Mouse (Mus musculus) stomach, embryonic 14.5 days (tissue): ENCODE measurements at regions not wholly inside any gene's neighbourhood (a gene's known extent, or its start where the extent isn't known, plus 50 kb on each side); places are given as distances from the start of the nearest gene placed in this dataset.

Experiments
- ATAC-seq: fragments of 200-750 bp; cut with Nextera tagmentation; 2 replicates; pipeline ENCODE4 v1.8.0; 2017; ENCODE audit warnings: low read depth, moderate TSS enrichment; ENCODE audit not compliant: insufficient number of reproducible peaks, insufficient read depth, low FRiP score
- H3K27ac ChIP-seq: fragments of 300-500 bp; sonication (generic); 2 replicates; pipeline ENCODE4 v1.5.1; 2014; ENCODE audit warnings: mild to moderate bottlenecking, low read length, moderate library complexity, mixed read lengths
- H3K27me3 ChIP-seq: fragments of 300-500 bp; sonication (generic); 2 replicates; pipeline ENCODE4 v1.6.1; 2014; ENCODE audit warnings: low read length, control low read depth, mixed read lengths; ENCODE audit not compliant: control insufficient read depth, insufficient read depth
- H3K36me3 ChIP-seq: fragments of 300-500 bp; sonication (generic); 2 replicates; pipeline ENCODE4 v1.6.1; 2014; ENCODE audit warnings: mild to moderate bottlenecking, control low read depth, low read length, moderate library complexity, mixed read lengths; ENCODE audit not compliant: control insufficient read depth, insufficient read depth
- H3K4me1 ChIP-seq: fragments of 300-500 bp; sonication (generic); 2 replicates; pipeline ENCODE4 v1.6.1; 2014; ENCODE audit warnings: low read length, control low read depth, mixed read lengths; ENCODE audit not compliant: control insufficient read depth, insufficient read depth
- H3K4me2 ChIP-seq: fragments of 300-500 bp; sonication (generic); replicated peaks from 2 replicates; pipeline ENCODE4 v1.6.1; 2014; ENCODE audit warnings: low read depth, low read length, control low read depth
- H3K4me3 ChIP-seq: fragments of 300-500 bp; sonication (generic); 2 replicates; pipeline ENCODE4 v1.5.1; 2014; ENCODE audit warnings: low read depth, low read length, control low read depth
- H3K9ac ChIP-seq: fragments of 300-500 bp; sonication (generic); replicated peaks from 2 replicates; pipeline ENCODE4 v1.6.1; 2014; ENCODE audit warnings: low read depth, mild to moderate bottlenecking, control low read depth, low read length, moderate library complexity, mixed read lengths
- H3K9me3 ChIP-seq: fragments of 300-500 bp; sonication (generic); 2 replicates; pipeline ENCODE4 v1.6.1; 2016; ENCODE audit warnings: low read depth, low read length, control low read depth; ENCODE audit not compliant: control insufficient read depth
- WGBS: fragments of 180-500 bp; shearing (Covaris S2); extraction: QIAGEN DNeasy Blood & Tissue Kit; methylation state at CpG from one replicate; pipeline ENCODE4 v1.1.7; 2014; 5-methylcytosine and 5-hydroxymethylcytosine counted together

- ATAC-seq, result no peak
- H3K4me3 ChIP-seq, result no peak overlapping the region
- no peaks in the 10 kb centered on the region for H3K4me1 ChIP-seq
- H3K9me3 ChIP-seq, result no peaks in the 10 kb centered on the region
- no peak overlapping the region for H3K4me2 ChIP-seq
- 94% methylated on average over 2 of the region's 2 CpGs for WGBS
- H3K27ac ChIP-seq, result no peak overlapping the region
- no peaks in the 10 kb centered on the region for H3K27me3 ChIP-seq
- H3K9ac ChIP-seq, result no peak overlapping the region
- H3K36me3 ChIP-seq, result no peaks in the 10 kb centered on the region
These were observed 54.2 kb upstream of the Rnft1 start for GRCm38 (mm10) chr11:86430287-86430686.

GRCm38 (mm10) chr11:86431550-86431949 is 52.9 kb upstream of the Rnft1 start:
- Histone ChIP-seq H3K9me3 (no peaks in the 10 kb centered on the region), H3K27ac (no peak overlapping the region), H3K27me3 (no peaks in the 10 kb centered on the region), H3K36me3 (no peaks in the 10 kb centered on the region), H3K4me2 (no peak overlapping the region), H3K4me1 (no peaks in the 10 kb centered on the region), H3K4me3 (no peak overlapping the region), H3K9ac (no peak overlapping the region)
- no peak for ATAC-seq
- WGBS, result 71% methylated on average over 5 of the region's 5 CpGs

- H3K9me3 ChIP-seq, result no peaks in the 10 kb centered on the region
- H3K9ac ChIP-seq, result no peak overlapping the region
- ATAC-seq, result no peak
- no peaks in the 10 kb centered on the region for H3K4me1 ChIP-seq
- H3K27me3 ChIP-seq, result no peaks in the 10 kb centered on the region
- WGBS, result 83% methylated on average over 8 of the region's 8 CpGs
- H3K27ac ChIP-seq, result no peak overlapping the region
- no peak overlapping the region for H3K4me2 ChIP-seq
- no peak overlapping the region for H3K4me3 ChIP-seq
- no peaks in the 10 kb centered on the region for H3K36me3 ChIP-seq
These were observed 50.4 kb upstream of the Rnft1 start for GRCm38 (mm10) chr11:86434106-86434505.
